Mouse (Mus musculus): ENCODE measurements at regions not wholly inside any gene's neighbourhood (a gene's known extent, or its start where the extent isn't known, plus 50 kb on each side); places are given as distances from the start of the nearest gene placed in this dataset.

DNA sequence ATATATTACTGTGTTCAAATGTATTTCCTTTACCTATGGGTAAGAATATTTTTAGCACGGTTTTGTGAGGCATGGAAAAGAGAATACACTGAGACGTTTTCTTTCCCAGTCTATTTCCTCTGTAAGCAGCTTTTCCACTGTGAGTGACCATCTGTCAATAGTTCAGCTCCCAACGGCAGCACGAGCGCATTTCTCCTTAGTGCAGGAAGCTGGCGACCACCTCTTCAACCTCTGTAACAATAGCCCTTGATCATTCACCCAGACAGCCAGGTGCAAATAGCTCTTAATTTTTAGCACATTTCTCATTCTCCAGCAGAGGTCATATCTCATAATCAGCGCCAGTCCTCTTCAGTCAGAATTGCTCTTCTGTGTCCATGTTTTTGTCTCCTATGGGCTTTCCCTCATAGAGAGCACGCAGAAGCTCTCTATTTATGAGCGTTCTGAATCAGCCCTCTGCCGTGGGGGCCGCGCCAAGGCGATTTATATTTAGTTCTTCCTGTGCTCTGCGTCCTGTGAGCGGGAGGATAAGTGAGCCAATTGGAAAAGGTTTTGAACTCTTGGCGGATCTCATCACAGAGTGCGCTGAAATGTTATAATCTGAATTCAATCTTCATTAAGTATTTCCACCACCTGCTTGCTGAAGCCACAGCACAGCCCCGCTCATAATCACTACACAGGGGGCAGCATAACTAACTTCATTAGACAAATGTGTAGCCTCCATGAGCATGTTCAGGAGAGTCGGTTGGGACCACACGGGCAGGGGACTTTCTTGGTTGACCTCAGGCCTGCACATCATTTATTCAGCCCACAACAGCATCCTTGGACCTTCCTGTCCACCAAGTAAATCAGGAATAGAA, 171.3 kb upstream of the Slc24a2 start:
- peak in 1 of 2 experiments; percentile 36 for DNase-seq (ENCODE audit: inconsistent age in 2 of 2, low spot score in 1 of 2)

DNA sequence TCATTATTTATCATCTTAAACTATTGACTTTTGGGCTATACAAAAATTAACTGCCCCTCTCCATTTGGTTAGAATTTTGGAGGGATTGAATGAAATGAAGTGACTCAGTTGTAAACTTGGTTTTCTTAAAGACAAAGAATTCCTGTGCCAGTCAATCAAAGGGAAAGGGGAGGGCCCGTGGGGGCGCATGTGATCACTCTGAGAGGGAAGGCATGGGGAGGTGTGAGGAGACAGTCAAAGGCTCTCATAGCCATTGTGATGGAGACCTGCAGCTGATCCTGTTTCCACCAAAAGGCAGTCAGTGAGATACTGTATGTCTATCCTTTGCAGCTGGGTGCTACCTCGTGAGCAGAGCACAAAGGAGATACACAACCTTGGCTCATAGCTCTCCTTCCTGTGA, 156.6 kb upstream of the Slc24a2 start:
- no peak for DNase-seq (ENCODE audit: inconsistent age in 2 of 2, low spot score in 1 of 2)

DNA sequence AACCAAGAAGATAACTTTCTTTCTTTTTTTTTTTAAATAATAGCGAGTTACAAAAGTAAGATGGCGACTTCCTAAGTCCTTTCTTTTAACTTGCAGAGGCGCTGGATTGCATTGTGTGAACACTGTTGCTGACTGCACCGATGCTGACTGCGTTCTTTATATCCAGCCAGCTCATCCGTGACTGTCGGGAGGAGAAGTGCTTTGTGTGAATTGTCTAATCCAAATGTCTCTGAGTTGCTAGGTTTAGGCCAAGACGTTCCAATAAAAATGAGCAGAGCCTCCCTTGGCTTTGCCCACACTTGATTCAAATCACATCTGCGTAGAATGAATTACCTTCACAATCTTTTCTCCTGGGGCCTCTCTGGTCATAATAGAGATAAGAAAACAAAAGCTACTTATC, 156.0 kb upstream of the Slc24a2 start:
- DNase-seq (ENCODE audit: inconsistent age in 2 of 2, low spot score in 1 of 2): no peak

DNA sequence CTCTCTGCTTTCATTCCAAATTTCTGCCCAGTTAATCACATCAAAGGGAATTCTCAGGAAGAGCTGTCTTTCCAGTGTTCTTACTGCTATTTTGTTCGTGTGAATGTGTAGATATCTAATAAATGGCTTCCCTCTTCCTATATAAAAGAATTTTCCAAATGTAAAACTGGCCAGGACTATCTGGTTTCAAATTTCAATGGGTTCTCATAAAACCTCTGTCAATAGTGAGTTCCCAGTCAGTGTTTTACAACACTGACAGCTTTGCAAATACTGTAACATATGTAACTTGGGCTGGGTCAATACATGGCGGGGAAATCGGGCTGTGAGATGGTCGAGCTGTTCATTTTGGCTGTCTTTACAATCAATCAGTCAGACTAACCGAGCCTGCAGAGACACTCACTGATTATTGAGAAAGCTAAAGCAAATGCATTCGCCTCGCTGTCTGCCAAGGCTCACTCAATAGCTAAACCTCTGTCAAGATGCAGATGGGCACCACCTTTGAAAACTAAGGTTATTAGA, 155.0 kb upstream of the Slc24a2 start:
- DNase-seq (ENCODE audit: inconsistent age in 2 of 2, low spot score in 1 of 2): no peak

DNA sequence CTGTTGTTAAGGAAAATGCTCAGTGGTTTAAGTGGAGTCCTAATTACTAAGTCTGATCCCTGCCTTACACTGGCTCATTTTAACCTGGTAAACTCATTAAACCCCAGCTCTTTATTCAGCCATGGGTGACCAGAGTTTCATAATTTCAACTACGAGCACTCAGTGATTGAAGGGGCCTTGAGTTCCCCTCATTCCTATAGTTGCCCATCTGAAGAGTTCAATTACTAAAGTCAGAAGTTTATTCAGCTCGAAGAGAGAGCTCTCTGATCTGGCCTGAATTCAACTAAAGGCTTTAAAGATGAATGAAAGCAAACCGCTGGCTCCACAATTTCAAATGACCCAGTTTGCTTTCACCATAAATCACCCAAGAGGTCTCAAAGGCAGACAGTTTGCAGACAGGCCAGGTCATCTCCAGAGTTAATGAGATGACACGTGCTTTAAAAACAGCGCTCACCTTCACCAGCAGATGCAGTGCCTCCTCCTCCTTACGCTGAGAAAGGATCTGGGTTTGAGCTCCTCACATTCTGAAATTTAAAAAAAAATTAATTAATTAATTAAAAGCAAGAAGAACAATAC, 154.3 kb upstream of the Slc24a2 start:
- peak in 1 of 2 experiments; percentile 74 for DNase-seq (ENCODE audit: inconsistent age in 2 of 2, low spot score in 1 of 2)

DNA sequence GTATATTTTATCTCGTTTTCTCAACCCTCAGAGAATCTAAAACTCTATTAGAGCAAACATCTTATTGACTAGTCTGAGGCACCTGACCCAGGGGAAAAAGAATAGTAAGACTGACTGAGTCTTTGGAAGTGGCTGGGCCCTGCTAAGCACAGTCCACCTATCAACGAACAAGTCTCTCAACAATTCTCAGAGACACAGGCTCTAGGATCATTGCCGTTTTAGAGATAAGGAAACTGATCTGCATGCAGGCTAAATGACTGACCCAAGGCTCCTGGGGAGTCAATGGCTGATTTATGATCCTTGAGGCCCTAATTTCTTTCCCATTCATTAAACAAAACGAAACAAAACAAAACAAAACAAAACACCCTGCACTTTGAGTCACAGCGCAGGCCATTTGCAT, 150.4 kb upstream of the Slc24a2 start:
- peak in 1 of 2 experiments; percentile 75 for DNase-seq (ENCODE audit: inconsistent age in 2 of 2, low spot score in 1 of 2)

DNA sequence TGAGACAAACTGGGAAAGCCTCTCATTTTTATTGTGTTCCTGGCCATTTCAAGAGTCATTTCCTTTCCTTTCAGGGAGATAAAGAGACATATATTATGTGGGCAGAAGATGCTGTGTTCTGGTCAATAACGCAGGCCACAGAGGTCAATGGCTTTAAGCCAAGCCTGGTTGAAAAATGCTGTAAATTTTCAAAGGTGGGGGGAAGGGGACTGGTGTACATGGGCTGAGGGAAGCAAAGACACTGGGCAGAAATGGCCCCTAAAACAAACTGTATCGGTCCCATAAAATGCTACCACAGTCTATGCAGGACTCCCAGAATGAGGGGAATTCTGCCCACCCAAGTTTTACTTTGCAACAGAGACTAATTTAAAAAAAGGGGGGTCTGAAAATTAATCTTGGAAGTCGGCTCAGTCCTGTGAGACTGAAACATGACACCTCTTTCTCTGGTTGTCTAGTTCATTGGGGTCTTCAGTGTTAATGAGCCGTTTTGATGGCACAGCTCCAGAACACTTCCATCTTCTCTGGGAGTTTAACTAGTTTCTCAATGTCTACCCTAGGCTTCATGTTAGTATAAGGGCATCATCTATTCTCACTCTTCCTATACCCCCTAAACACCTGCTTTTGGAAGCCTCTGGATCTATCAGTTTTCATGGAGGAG, 149.4 kb upstream of the Slc24a2 start:
- DNase-seq (ENCODE audit: inconsistent age in 2 of 2, low spot score in 1 of 2): no peak

DNA sequence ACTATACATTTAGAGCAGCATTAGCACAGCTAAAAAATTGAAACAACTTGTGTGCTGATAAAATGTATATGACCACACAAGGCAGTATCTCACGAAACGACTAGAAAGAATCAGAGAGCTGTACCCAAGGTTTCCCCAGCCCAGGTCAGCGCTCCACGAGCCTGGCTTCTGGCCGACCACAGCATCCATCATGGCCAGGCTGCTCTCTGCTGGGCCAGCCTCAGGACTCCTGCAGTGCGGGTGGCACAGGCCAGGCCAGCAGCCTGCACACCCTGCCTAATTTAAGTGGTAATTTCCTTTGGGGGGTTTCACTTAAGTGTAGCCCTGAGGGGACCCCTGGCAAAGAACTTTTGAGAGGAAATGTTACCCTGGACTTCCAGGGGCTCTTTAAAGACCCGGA, 141.7 kb upstream of the Slc24a2 start:
- no peak for DNase-seq (ENCODE audit: inconsistent age in 2 of 2, low spot score in 1 of 2)

DNA sequence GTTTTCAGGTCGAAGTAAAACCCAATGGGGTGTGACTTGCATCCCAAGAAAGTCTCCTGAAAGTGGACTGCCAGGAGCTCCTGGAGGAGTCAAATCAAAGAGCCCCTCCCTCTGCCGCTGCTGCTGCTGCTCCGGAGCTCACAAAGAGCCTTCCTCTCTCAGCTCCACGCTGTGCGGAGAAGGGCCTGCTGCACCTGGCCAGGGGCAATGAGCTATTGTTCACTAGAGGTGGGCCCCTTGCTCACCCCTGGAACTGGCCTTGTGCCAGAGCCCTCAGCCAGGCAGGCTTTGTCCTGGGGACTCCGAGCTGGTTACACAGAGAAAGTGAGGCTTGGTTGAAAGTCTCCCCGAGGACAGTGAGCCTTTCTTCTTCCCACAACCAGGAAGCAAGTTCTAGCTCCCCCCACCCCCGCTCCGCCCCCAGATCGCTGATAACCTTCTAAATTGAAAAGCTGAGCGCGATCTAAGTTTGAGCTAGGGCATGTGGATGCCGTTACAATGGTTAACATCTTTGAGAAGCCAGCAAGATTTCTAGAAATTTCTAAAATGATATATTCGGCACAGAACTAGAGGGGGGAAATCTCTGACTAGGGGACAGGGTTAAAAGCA, 139.5 kb upstream of the Slc24a2 start:
- peak in 1 of 2 experiments; percentile 34 for DNase-seq (ENCODE audit: inconsistent age in 2 of 2, low spot score in 1 of 2)

DNA sequence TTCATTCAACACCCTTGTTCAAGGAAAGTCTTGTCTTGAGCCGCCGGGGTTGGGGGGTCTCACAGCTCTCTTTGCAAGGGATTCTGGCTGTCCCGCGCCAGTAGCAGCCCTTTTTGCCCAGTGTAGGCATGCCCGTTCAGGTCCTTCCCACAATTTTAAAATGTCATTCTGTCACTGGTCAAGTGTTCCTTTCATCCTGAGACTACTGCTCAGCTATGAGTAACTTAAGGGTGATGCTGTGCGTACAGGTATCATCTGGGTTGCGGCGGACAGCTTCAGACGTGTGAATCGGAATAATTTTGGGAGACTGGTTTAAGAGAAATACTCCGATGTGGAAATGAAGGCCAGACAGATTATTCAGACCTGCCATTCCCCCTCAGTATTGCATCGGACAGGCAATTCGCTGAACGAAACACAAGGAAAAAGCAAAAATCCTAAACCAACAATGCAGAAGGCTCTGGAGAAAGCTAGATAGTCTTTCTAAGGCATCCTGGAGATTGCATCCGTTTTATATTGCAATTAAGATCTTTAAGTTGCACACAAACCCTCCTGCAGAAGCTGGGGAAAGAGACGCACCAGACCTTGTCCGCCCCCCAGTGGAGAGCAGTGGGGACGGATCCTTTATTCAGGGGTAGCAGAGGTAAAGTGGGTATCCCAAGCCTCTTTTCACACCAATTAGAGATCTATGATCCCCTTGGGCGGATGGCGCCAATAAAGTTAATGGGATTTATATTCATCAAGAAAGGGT, 138.3 kb upstream of the Slc24a2 start:
- peak; percentile 26 to 78 for DNase-seq (ENCODE audit: inconsistent age in 2 of 2, low spot score in 1 of 2)

DNA sequence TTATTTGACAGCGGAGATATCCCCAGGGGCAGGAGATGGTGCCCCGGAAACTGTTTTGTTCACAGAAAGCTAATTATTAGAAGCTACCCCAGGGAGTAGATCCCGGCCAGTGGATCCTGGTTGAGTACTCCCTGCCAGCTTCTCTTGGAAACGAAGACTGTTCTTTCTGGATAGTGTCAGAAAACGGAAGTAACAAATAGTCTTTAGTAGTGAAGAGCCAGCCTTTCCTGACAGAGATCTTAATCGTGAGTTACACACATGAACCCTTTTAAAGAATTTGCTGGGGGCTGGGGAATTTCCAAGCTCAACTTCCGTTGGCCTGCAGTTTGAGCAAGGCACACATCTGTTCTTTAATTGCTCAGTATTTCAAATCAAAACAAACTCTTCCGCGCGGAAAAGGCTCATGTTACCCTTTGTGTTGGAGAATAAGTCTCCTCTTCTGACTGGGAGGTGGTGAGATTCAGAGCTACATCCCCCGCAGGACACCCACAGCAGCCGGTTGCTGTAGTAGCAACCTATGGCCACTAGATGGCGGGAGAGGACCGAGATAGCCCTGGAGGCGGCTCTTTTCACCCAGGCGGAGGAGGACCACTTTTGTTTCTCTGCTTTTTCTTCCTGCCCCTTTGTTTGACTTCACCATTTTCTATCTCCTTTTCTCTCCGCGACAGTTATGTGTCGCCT, 137.6 kb upstream of the Slc24a2 start:
- DNase-seq (ENCODE audit: inconsistent age in 2 of 2, low spot score in 1 of 2): peak; percentile 78 to 93

DNA sequence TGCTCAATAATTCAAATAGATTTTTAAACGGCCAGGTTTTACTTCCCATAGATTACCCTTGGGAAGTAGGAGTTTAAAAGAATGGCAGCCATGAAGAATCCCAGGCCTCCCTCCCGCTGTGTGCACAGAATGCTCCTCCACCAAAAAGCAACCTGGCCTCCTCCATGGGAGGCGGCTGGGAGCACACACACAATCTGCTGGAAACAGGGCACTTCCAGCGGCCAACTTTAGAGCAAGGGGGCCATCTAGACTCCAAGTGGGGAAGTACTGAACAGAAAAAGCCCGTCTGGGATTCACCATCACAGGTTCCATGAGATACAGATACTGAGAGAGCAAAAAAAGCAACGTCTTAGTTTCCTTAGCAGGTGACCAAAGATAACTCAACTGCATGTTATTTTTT, 131.9 kb upstream of the Slc24a2 start:
- peak in 1 of 2 experiments; percentile 30 for DNase-seq (ENCODE audit: inconsistent age in 2 of 2, low spot score in 1 of 2)

DNA sequence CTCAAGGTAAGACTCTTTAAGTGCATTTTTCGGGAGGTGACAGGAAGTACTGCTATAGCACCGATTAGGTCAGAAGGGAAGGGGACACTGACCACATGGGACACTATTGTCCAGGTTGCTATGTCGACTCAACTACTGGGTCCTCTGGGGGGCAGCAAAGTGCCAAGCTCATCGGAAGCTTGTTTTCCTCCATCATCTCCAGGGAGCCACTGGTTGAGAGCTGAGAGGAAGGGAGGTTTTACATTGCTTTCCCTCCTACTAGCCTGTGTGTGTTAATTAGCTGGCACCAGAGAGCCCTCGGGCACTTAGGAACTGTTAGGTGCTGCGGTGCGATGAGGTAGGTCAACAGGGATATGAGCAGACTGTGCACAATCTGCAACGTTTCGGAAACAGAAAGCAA, 129.2 kb upstream of the Slc24a2 start:
- DNase-seq (ENCODE audit: inconsistent age in 2 of 2, low spot score in 1 of 2): peak; percentile 41 to 70

DNA sequence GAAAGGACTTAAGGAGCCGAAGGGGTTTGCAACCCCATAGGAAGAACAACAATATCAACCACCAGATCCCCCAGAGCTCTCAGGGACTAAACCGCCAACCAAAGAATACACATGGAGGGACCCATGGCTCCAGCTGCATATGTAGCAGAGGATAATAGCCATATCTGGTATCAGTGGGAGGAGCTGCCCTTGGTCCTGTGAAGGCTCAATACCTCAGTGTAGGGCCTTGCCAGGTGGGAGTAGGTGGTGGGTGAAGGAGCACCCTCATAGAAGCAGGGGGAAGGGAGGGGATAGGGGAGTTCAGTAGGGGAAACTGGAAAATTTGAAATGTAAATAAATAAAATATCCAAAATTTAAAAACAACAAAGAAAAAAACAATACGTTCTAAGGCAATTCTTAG, 128.7 kb upstream of the Slc24a2 start:
- no peak for DNase-seq (ENCODE audit: inconsistent age in 2 of 2, low spot score in 1 of 2)

DNA sequence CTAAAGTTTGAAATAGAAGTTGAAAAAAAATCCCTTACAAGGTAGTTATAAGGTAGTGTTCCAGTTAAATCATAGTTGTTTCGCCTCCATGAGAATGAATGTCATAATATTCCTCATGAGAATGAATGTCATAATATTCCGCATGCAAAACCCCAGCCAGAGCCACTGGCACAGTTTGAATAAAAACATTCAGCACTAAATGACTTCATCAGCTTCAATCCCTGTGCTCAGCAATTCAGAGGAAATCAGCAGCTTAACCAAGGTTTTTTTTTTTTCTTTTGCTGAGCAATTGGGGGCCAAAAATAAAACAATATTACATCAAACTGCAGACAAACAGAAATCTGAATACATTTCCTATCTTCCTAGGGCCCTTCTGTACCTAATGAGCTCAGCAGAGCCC, 102.7 kb upstream of the Slc24a2 start:
- peak in 1 of 2 experiments; percentile 6 for DNase-seq (ENCODE audit: inconsistent age in 2 of 2, low spot score in 1 of 2)

DNA sequence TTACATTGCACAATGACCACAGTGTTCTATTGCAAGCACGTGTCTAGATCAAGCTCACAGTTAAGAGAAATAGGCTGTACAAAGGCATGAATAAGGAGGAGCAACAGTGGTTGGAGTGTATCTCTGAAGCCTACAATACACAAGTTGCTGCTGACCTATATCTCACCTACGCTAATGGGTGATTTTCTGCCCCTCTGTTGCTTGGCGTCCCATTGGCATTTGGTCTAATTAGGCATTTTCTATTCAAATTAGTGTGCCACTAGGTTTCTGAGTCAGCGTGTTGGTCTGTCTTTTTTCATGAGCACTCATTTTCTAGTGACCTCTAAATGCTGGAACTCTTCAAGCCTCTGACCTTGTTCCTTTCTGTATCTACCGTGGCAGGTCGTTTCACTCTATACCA, 98.9 kb upstream of the Slc24a2 start:
- peak in 1 of 2 experiments; percentile 42 for DNase-seq (ENCODE audit: inconsistent age in 2 of 2, low spot score in 1 of 2)

DNA sequence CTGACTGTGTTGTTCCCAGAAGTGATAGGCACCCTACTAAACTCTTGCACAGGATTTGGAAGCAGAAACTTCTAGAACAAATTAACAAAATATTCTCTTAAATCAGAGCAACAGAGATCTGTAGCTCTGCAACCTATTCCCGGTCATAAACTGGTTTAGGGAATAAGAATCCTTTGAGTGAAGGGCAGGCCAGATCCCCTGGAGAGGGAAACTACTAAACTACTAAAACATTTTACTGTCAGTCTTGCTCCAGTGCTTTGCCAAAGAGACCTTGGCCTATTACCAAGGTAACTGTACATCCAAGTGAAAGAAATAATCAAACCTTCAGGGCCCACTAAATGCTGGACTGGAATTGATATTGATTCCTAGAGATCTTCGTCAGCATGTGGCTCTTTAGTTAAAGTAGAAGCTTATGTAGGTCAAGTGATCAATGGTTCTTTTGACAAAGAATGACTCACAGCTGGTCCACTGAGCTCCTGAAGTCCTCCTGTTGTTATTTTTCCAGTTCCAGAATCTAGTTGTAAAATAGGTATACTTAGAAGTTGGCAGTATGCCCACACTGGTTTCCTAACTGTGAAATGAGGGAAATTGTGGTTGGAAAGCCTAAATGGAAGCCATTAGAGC, 91.6 kb upstream of the Slc24a2 start:
- DNase-seq (ENCODE audit: inconsistent age in 2 of 2, low spot score in 1 of 2): peak in 1 of 2 experiments; percentile 50

DNA sequence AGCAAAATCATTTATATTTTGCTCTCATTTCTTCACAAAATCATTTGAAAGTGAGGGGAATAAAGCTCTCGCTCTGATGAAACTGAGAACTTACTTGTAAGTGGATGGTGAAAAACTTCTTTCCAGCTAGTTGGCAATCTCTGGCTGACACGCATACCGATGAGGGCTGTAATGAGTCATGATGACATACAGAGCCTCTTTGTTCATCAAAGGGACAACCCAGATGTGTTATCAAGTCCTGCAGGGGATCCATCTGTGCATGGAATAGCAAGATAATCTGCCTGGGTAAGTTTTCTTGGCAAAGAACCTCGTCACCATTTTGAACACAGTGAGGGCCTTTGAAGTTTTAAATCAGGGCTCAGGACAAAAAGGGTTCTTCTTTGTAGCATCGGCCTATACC, 67.9 kb upstream of the Slc24a2 start:
- DNase-seq (ENCODE audit: inconsistent age in 2 of 2, low spot score in 1 of 2): peak in 1 of 2 experiments; percentile 27

DNA sequence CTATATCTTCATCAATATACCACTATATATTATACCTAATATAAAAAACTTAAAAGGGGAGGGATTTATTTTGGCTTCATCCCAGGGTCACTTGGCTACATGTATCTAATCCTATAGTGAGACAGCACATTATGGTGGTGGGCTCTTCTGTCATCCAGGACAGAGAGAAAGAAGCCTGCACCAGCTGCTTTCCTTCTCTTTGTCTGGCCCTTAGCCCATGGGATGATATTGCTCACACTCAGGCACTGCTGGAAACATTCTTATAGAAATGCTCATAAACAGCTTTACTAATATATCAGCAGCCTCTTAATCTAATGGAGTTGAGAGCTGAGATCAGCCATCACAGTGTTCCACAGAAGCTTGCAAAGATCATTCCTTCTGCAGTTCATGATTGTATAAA, 64.3 kb upstream of the Slc24a2 start:
- DNase-seq (ENCODE audit: inconsistent age in 2 of 2, low spot score in 1 of 2): peak in 1 of 2 experiments; percentile 11

All from adrenal gland, adult (tissue).